Mouse (Mus musculus): ENCODE measurements around the gene Gp1ba. TPM values are rescaled to one million over a fixed set of nuclear protein-coding genes. Genes with fewer than 3 reads are reported as not detected.

Gp1ba gene
- total RNA-seq, 1 experiment = 0.45 TPM

GRCm38 (mm10) chr11:70648512-70648911 is 9.6 kb downstream of the Gp1ba start:
- in situ Hi-C loops (cut with MboI; ENCODE audit: low sequenced_read_pairs in 2 of 2, unreplicated experiment in 2 of 2) = no loop called here
- Histone ChIP-seq H3K36me3 (ENCODE audit: control insufficient read depth, insufficient read depth, low read length, poor library complexity, severe bottlenecking) (peaks cover 59% of the 10 kb centered on the region), H3K4me3 (ENCODE audit: insufficient read depth in 1 of 2, low read depth in 1 of 2, low read length in 2 of 2, poor library complexity in 1 of 2, severe bottlenecking in 1 of 2) (peak overlapping the region; percentile 78 to 85; a peak in 2 of 4 replicates), H3K9me3 (ENCODE audit: control insufficient read depth, insufficient read depth, low read depth, low read length) (no peaks in the 10 kb centered on the region), H3K27ac (ENCODE audit: insufficient read depth, low read depth, low read length, poor library complexity, severe bottlenecking) (no peak overlapping the region), H3K9ac (ENCODE audit: insufficient read depth, low read depth, low read length, poor library complexity, severe bottlenecking) (peak overlapping the region; percentile 14; the same call in 1 of the 2 replicates), H3K4me1 (ENCODE audit: control insufficient read depth in 2 of 2, insufficient read depth in 2 of 2, low read length in 2 of 2, poor library complexity in 1 of 2) (peaks cover 0 to 10% of the 10 kb centered on the region in 2 experiments; a peak in 2 of 4 replicates)
- no peak for TF ChIP-seq ZNF384 (IDR thresholded peaks at IDR 0.05; ENCODE audit: low read depth, low read length)
- TF ChIP-seq CHD2 (IDR thresholded peaks at IDR 0.05; ENCODE audit: low read depth, low read length) = no peak
- no peak for TF ChIP-seq ZC3H11A (IDR thresholded peaks at IDR 0.05; ENCODE audit: borderline replicate concordance, low read depth, low read length)
- no peak for DNase-seq (ENCODE audit: low read depth, low spot score)

GRCm38 (mm10) chr11:70649185-70649734 is 10.3 kb downstream of the Gp1ba start:
- H3K4me1 ChIP-seq (ENCODE audit: control insufficient read depth in 2 of 2, insufficient read depth in 2 of 2, low read length in 2 of 2, poor library complexity in 1 of 2) = peaks cover 0 to 10% of the 10 kb centered on the region in 2 experiments; a peak in 2 of 4 replicates
- TF ChIP-seq HCFC1 (IDR thresholded peaks at IDR 0.05; ENCODE audit: borderline replicate concordance, insufficient read depth, low read length) (no peak), MAFK (IDR thresholded peaks at IDR 0.05; ENCODE audit: insufficient read depth, low read depth, low read length) (no peak), CHD2 (IDR thresholded peaks at IDR 0.05; ENCODE audit: low read depth, low read length) (no peak), ZNF384 (IDR thresholded peaks at IDR 0.05; ENCODE audit: low read depth, low read length) (no peak), ZC3H11A (IDR thresholded peaks at IDR 0.05; ENCODE audit: borderline replicate concordance, low read depth, low read length) (no peak)
- no peak overlapping the region for H3K4me3 ChIP-seq (ENCODE audit: insufficient read depth in 1 of 2, low read depth in 1 of 2, low read length in 2 of 2, poor library complexity in 1 of 2, severe bottlenecking in 1 of 2)
- H3K36me3 ChIP-seq (ENCODE audit: control insufficient read depth, insufficient read depth, low read length, poor library complexity, severe bottlenecking) = peaks cover 61% of the 10 kb centered on the region
- no peak overlapping the region for H3K27ac ChIP-seq (ENCODE audit: insufficient read depth, low read depth, low read length, poor library complexity, severe bottlenecking)
- in situ Hi-C loops (cut with MboI; ENCODE audit: low sequenced_read_pairs in 2 of 2, unreplicated experiment in 2 of 2) = no loop called here
- DNase-seq (ENCODE audit: low read depth, low spot score) = no peak
- no peaks in the 10 kb centered on the region for H3K9me3 ChIP-seq (ENCODE audit: control insufficient read depth, insufficient read depth, low read depth, low read length)
- no peak overlapping the region for H3K9ac ChIP-seq (ENCODE audit: insufficient read depth, low read depth, low read length, poor library complexity, severe bottlenecking)

DNA sequence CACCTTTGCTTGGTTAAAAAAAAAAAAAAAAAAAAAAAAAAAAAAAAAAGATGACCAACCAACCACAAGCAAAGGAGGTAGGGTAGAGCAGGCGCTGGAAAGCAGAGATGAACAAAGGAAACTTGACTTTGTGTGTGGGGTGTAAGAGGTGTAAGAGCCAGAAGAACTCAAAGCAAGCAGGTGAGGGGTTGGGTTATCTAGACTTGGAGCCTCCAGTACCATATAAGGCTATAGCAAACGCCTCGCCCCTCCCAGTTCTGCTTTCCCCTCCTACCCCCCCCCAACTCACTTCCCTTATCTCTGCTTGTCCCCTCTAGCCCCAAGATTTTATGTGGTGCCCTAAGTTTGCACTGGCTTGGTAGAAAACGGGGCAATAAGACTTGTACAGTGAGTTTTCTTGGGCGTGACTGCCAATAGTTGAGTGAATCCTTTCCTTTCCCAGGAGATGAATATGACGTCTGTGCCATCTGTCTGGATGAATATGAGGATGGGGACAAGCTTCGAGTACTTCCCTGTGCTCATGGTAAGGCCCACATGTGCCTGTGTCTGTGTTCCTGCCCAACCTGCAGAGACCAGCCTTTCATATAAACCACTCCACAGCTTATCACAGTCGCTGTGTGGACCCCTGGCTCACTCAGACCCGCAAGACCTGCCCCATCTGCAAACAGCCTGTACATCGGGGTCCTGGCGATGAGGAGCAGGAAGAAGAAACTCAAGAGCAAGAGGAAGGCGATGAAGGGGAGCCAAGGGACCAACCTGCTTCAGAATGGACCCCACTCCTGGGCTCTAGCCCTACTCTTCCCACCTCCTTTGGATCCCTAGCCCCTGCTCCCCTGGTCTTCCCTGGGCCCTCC is 11.6 kb downstream of the Gp1ba start:
- no peak overlapping the region; the same call in 1 of the 2 replicates for H3K27ac ChIP-seq (ENCODE audit: insufficient read depth, low read depth, low read length, poor library complexity, severe bottlenecking)
- H3K9ac ChIP-seq (ENCODE audit: insufficient read depth, low read depth, low read length, poor library complexity, severe bottlenecking) = no peak overlapping the region
- no peak overlapping the region for H3K4me3 ChIP-seq (ENCODE audit: insufficient read depth in 1 of 2, low read depth in 1 of 2, low read length in 2 of 2, poor library complexity in 1 of 2, severe bottlenecking in 1 of 2)
- H3K4me1 ChIP-seq (ENCODE audit: control insufficient read depth in 2 of 2, insufficient read depth in 2 of 2, low read length in 2 of 2, poor library complexity in 1 of 2) = peaks cover 0 to 5% of the 10 kb centered on the region in 2 experiments; a peak in 2 of 4 replicates
- in situ Hi-C loops (cut with MboI; ENCODE audit: low sequenced_read_pairs in 2 of 2, unreplicated experiment in 2 of 2) = no loop called here
- TF ChIP-seq ZNF384 (IDR thresholded peaks at IDR 0.05; ENCODE audit: low read depth, low read length) (peak; percentile 88), HCFC1 (IDR thresholded peaks at IDR 0.05; ENCODE audit: borderline replicate concordance, insufficient read depth, low read length) (no peak)
- H3K36me3 ChIP-seq (ENCODE audit: control insufficient read depth, insufficient read depth, low read length, poor library complexity, severe bottlenecking) = peaks cover 48% of the 10 kb centered on the region
- DNase-seq (ENCODE audit: low read depth, low spot score) = no peak
- H3K9me3 ChIP-seq (ENCODE audit: control insufficient read depth, insufficient read depth, low read depth, low read length) = no peaks in the 10 kb centered on the region

DNA sequence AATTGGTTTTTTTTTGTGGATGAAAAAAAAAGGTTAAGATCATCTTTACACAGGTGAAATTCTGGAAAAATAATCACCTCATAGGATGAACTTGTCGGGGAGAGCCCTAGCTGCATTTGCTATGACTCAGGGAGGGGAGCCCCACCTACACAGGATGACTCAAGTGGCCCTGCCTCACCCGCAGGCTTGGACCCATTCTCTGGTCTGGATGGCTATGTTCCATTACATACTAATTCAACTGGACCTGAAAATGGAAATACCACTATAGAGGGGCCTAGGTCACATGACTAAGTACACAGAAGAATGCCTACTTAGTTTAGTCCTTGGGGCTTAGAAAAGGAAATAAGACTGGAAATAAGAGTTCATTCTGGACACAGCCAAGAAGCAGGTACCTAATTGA is 12.5 kb downstream of the Gp1ba start:
- TF ChIP-seq CHD2 (IDR thresholded peaks at IDR 0.05; ENCODE audit: low read depth, low read length) = no peak
- TF ChIP-seq ZNF384 (IDR thresholded peaks at IDR 0.05; ENCODE audit: low read depth, low read length) = no peak
- TF ChIP-seq MAFK (IDR thresholded peaks at IDR 0.05; ENCODE audit: insufficient read depth, low read depth, low read length) = no peak
- TF ChIP-seq HCFC1 (IDR thresholded peaks at IDR 0.05; ENCODE audit: borderline replicate concordance, insufficient read depth, low read length) = no peak
- TF ChIP-seq ZC3H11A (IDR thresholded peaks at IDR 0.05; ENCODE audit: borderline replicate concordance, low read depth, low read length) = no peak
- H3K27ac ChIP-seq (ENCODE audit: insufficient read depth, low read depth, low read length, poor library complexity, severe bottlenecking) = no peak overlapping the region
- peaks cover 0 to 2% of the 10 kb centered on the region in 2 experiments; a peak in 1 of 4 replicates for H3K4me1 ChIP-seq (ENCODE audit: control insufficient read depth in 2 of 2, insufficient read depth in 2 of 2, low read length in 2 of 2, poor library complexity in 1 of 2)
- no peaks in the 10 kb centered on the region for H3K9me3 ChIP-seq (ENCODE audit: control insufficient read depth, insufficient read depth, low read depth, low read length)
- H3K9ac ChIP-seq (ENCODE audit: insufficient read depth, low read depth, low read length, poor library complexity, severe bottlenecking) = no peak overlapping the region
- no peak overlapping the region for H3K4me3 ChIP-seq (ENCODE audit: insufficient read depth in 1 of 2, low read depth in 1 of 2, low read length in 2 of 2, poor library complexity in 1 of 2, severe bottlenecking in 1 of 2)
- in situ Hi-C loops (cut with MboI; ENCODE audit: low sequenced_read_pairs in 2 of 2, unreplicated experiment in 2 of 2) = no loop called here
- peaks cover 44% of the 10 kb centered on the region for H3K36me3 ChIP-seq (ENCODE audit: control insufficient read depth, insufficient read depth, low read length, poor library complexity, severe bottlenecking)
- DNase-seq (ENCODE audit: low read depth, low spot score) = no peak
